Mouse (Mus musculus) lung, adult 18-20 months (tissue): ENCODE measurements at regions not wholly inside any gene's neighbourhood (a gene's known extent, or its start where the extent isn't known, plus 50 kb on each side); places are given as distances from the start of the nearest gene placed in this dataset.

Experiments used
- DNase-seq, 2 experiments: peaks; one replicate each; pipeline ENCODE4 v3.0.0; 2022; ENCODE audit warnings: mixed read lengths in 2 of 2

- no peak for DNase-seq
Observed at GRCm38 (mm10) chr14:119966666-119967065, 75.6 kb downstream of the Oxgr1 start.

- DNase-seq, result peak in 1 of 2 experiments; percentile 3
Observed at GRCm38 (mm10) chr14:119965842-119966483, 76.3 kb downstream of the Oxgr1 start.

- no peak for DNase-seq
Observed at GRCm38 (mm10) chr14:119963741-119964140, 78.5 kb downstream of the Oxgr1 start.

- no peak for DNase-seq
Observed at GRCm38 (mm10) chr14:119953861-119954260, 88.4 kb downstream of the Oxgr1 start.

GRCm38 (mm10) chr14:119952877-119953624, 89.2 kb downstream of the Oxgr1 start:
- DNase-seq, result no peak
